Mouse (Mus musculus): Measurements from ENCODE around the gene Mrgpra6.

DNA sequence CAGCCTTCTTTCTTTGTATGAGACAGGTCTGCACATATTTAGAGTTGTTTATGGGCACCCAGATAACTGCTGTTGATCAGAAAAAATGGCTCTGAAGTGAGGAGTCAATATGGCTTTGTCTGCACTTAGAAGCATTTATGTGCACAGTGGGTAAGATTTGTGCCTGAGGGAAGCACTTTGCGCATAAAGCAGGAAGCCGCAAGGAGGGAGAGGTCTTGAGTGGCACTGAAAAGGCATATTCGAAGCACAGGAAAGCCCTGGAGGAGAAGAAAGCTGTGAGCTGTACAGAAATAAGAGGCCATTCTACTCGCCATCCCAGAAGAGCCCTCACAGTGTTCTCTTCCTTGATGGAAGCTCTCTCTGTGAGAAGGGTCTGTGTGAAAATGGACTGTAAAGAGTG, 39.7 kb downstream of the Mrgpra6 start:
- TF ChIP-seq CTCF (conservative IDR thresholded peaks at IDR 0.05 in 1 of 2, IDR thresholded peaks at IDR 0.05 in 1 of 2; ENCODE audit: low read depth in 2 of 2, low read length in 2 of 2) (no peak), TCF12 (IDR thresholded peaks at IDR 0.05; ENCODE audit: low read depth, low read length) (no peak), POLR2A (IDR thresholded peaks at IDR 0.05; ENCODE audit: low read depth, low read length) (no peak), ZNF384 (IDR thresholded peaks at IDR 0.05; ENCODE audit: low read depth, low read length) (no peak), ZMIZ1 (IDR thresholded peaks at IDR 0.05; ENCODE audit: low read depth, low read length) (no peak)

Data from CH12.LX (cell line).